Mouse (Mus musculus): ENCODE data around the gene Rsrc2. TPM values are rescaled to one million over a fixed set of nuclear protein-coding genes. Genes with fewer than 3 reads are reported as not detected.

Gene Rsrc2
- 100 to 1,000 TPM; 145 to 165 TPM for polyA plus RNA-seq (2017; shearing (Covaris generic))

GRCm38 (mm10) chr5:123749065-123750064 is at the start of gene Rsrc2, which contains the start of gene Kntc1:
Gene Rsrc2 (minus strand): TSS chr5:123749414.
Gene Kntc1 (plus strand): TSS chr5:123749716.

GRCm38 (mm10) chr5:123720328-123721311 is 28.6 kb downstream of the Rsrc2 start, which contains the start of gene Zcchc8:
Gene Zcchc8 (minus strand): TSS chr5:123721100.

GRCm38 (mm10) chr5:123684221-123685144 is 64.7 kb downstream of the Rsrc2 start, which contains the start of gene Clip1:
Gene Clip1 (minus strand): TSS chr5:123684618.

Other genes with a start within 250 kb of the Rsrc2 start
- under 1 TPM; 0.33 to 0.48 TPM for gene B3gnt4, start 239.0 kb downstream of the Rsrc2 start, polyA plus RNA-seq (2017; shearing (Covaris generic))
- 10 to 100 TPM; 96.3 to 97.7 TPM for gene Diablo, start 225.2 kb downstream of the Rsrc2 start, polyA plus RNA-seq (2017; shearing (Covaris generic))
- gene Gm49027, start 223.9 kb downstream of the Rsrc2 start, polyA plus RNA-seq (2017; shearing (Covaris generic)): under 1 TPM in 1 of 2 experiments, not detected in 1; 0.82 TPM
- gene Vps33a, start 176.4 kb downstream of the Rsrc2 start, polyA plus RNA-seq (2017; shearing (Covaris generic)): 10 to 100 TPM; 38.7 to 50.8 TPM
- 10 to 100 TPM; 70.5 to 77.7 TPM for gene Clip1, start 64.8 kb downstream of the Rsrc2 start, polyA plus RNA-seq (2017; shearing (Covaris generic))
- 10 to 100 TPM; 79.8 to 90.8 TPM for gene Zcchc8, start 28.3 kb downstream of the Rsrc2 start, polyA plus RNA-seq (2017; shearing (Covaris generic))
- gene Kntc1, start 302 bp upstream of the Rsrc2 start, polyA plus RNA-seq (2017; shearing (Covaris generic)): 1 to 10 TPM; 2.6 to 6.2 TPM
- gene Hcar2, start 116.1 kb upstream of the Rsrc2 start, polyA plus RNA-seq (2017; shearing (Covaris generic)): under 1 TPM; 0.13 to 0.41 TPM
- gene Hcar1, start 130.6 kb upstream of the Rsrc2 start, polyA plus RNA-seq (2017; shearing (Covaris generic)): not detected
- 100 to 1,000 TPM; 108 to 111 TPM for gene Denr, start 157.8 kb upstream of the Rsrc2 start, polyA plus RNA-seq (2017; shearing (Covaris generic))
- gene Gm43518, start 178.0 kb upstream of the Rsrc2 start, polyA plus RNA-seq (2017; shearing (Covaris generic)): 1 to 10 TPM; 2.4 to 6.0 TPM
- gene Ccdc62, start 181.3 kb upstream of the Rsrc2 start, polyA plus RNA-seq (2017; shearing (Covaris generic)): 1 to 10 TPM; 2.2 to 3.4 TPM
- 10 to 100 TPM; 21.3 to 63.5 TPM for gene Hip1r, start 224.2 kb upstream of the Rsrc2 start, polyA plus RNA-seq (2017; shearing (Covaris generic))

Measured in activated CD4-positive, CD25-positive, alpha-beta regulatory T cell (primary cell).